Mouse (Mus musculus) stomach, postnatal 0 days (tissue): Measurements from ENCODE around the gene Fitm2. TPM values are rescaled to one million over a fixed set of nuclear protein-coding genes. Genes with fewer than 3 reads are reported as not detected.
A peak's percentile ranks its signal among the peaks of the same experiment; 100 is the strongest.

Experiments
- ATAC-seq: fragments of 200-750 bp; cut with Nextera tagmentation; 2 replicates; pipeline ENCODE4 v1.8.0; 2017; ENCODE audit not compliant: low FRiP score, low TSS enrichment
- DNase-seq: peaks from one replicate; pipeline ENCODE4 v3.0.0-alpha.2; 2016; ENCODE audit warnings: low spot score
- H3K27ac ChIP-seq: fragments of 300-500 bp; sonication (generic); replicated peaks from 2 replicates; pipeline ENCODE4 v1.5.1; 2014; ENCODE audit warnings: mild to moderate bottlenecking, control low read depth
- H3K27me3 ChIP-seq: fragments of 300-500 bp; sonication (generic); 2 replicates; pipeline ENCODE4 v1.6.1; 2014; ENCODE audit warnings: low read length; ENCODE audit not compliant: control insufficient read depth, insufficient read depth
- H3K36me3 ChIP-seq: fragments of 300-500 bp; sonication (generic); 2 replicates; pipeline ENCODE4 v1.6.1; 2014; ENCODE audit warnings: low read length, mixed read lengths; ENCODE audit not compliant: control insufficient read depth, insufficient read depth
- H3K4me1 ChIP-seq: fragments of 300-500 bp; sonication (generic); replicated peaks from 2 replicates; pipeline ENCODE4 v1.6.1; 2014; ENCODE audit warnings: antibody characterized with exemption; ENCODE audit not compliant: control insufficient read depth, insufficient read depth
- H3K4me2 ChIP-seq: fragments of 300-500 bp; sonication (generic); replicated peaks from 2 replicates; pipeline ENCODE4 v1.6.1; 2014; ENCODE audit warnings: low read depth, mild to moderate bottlenecking, control low read depth, moderate library complexity
- H3K4me3 ChIP-seq: fragments of 300-500 bp; sonication (generic); 2 replicates; pipeline ENCODE4 v1.5.1; 2014; ENCODE audit warnings: low read depth, low read length, control low read depth
- H3K9ac ChIP-seq: fragments of 300-500 bp; sonication (generic); 2 replicates; pipeline ENCODE4 v1.6.1; 2014; ENCODE audit warnings: mild to moderate bottlenecking, low read length, control low read depth, mixed read lengths
- H3K9me3 ChIP-seq: fragments of 300-500 bp; sonication (generic); 2 replicates; pipeline ENCODE4 v1.6.1; 2016; ENCODE audit warnings: low read length; ENCODE audit not compliant: control insufficient read depth
- CTCF ChIP-seq: IDR thresholded peaks from 2 replicates; pipeline ENCODE4 v1.5.1; 2016; ENCODE audit warnings: antibody characterized with exemption, low read depth, mild to moderate bottlenecking, moderate library complexity
- EP300 ChIP-seq: optimal IDR thresholded peaks from 2 replicates; pipeline ENCODE3; 2016; ENCODE audit warnings: antibody characterized with exemption
- WGBS: fragments of 180-500 bp; shearing (Covaris S2); extraction: QIAGEN DNeasy Blood & Tissue Kit; methylation state at CpG from one replicate; pipeline ENCODE4 v1.1.7; 2014; 5-methylcytosine and 5-hydroxymethylcytosine counted together
- polyA plus RNA-seq: library from polyadenylated mRNA; unstranded; fragments of >200 nt; fragmentation: Nextera tagmentation; extraction: Ambion mirVana; gene quantifications from 2 replicates; pipeline ENCODE4 v1.2.1, GENCODE M21; 2015

The Fitm2 gene
- polyA plus RNA-seq, 1 experiment from 2014 or later, result 11.2 TPM

DNA sequence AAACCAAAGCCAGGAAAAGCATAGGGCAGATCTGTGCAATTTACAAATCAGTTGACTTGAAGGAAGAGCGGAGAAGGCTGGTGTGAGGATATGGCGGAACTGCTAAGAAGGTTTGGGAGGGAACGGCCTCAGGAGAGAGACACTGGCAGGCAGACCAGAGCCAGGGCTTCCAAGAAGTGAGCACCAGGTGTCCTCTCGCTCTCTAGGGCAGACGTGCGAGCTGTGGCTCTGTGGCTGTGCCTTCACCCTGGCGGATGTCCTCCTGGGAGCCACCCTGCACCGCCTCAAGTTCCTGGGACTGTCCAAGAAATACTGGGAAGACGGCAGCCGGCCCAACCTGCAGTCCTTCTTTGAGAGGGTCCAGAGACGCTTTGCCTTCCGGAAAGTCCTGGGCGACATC, 19.1 kb downstream of the Fitm2 start:
- H3K27ac ChIP-seq, result no peak overlapping the region
- H3K9me3 ChIP-seq, result no peaks in the 10 kb centered on the region
- TF ChIP-seq CTCF (no peak), EP300 (no peak)
- H3K36me3 ChIP-seq, result no peaks in the 10 kb centered on the region
- H3K27me3 ChIP-seq, result no peaks in the 10 kb centered on the region
- H3K4me1 ChIP-seq, result no peaks in the 10 kb centered on the region
- no peak overlapping the region for H3K4me2 ChIP-seq
- no peak overlapping the region for H3K4me3 ChIP-seq
- DNase-seq (no peak), ATAC-seq (no peak)
- WGBS, result 85% methylated on average over 12 of the region's 13 CpGs
- H3K9ac ChIP-seq, result no peak overlapping the region

- Histone ChIP-seq H3K9me3 (no peaks in the 10 kb centered on the region), H3K27me3 (no peaks in the 10 kb centered on the region), H3K27ac (no peak overlapping the region), H3K4me1 (no peaks in the 10 kb centered on the region), H3K4me3 (no peak overlapping the region), H3K9ac (no peak overlapping the region), H3K4me2 (no peak overlapping the region), H3K36me3 (no peaks in the 10 kb centered on the region)
- TF ChIP-seq EP300 (no peak), CTCF (peak; percentile 65)
- DNase-seq (no peak), ATAC-seq (no peak)
- WGBS, result 81% methylated on average over 6 of the region's 6 CpGs
These were observed 19.7 kb downstream of the Fitm2 start for GRCm38 (mm10) chr2:163452738-163453137.

DNA sequence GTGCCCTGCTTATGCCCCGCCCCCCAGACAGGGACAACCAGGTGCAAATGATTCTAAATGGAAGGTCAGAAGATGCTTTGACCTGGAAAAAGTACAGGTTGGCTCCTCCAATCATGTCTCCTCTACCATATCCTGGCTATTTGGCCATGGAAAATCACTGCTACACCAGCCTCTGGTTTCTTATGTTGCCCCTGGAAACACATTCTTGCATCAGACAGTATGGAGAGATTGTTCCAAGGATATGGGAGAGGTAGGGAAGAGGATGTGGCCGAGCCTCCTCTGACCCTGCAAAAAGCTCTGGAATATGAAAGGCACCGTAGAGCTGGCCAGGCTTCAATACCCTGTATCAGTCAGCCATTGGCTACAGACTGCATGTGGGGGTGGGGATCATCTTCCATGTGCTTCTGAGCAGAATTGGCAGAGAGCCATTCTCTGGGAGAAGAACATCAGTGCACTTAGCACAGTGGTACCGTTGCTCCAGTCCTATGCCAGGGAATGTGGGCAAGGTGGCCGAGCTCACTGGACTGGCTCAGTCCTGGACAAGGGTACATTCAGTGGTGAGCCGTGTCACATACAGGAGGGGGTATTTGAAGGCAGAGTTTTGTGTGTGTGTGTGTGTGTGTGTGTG, 21.6 kb downstream of the Fitm2 start:
- Histone ChIP-seq H3K36me3 (no peaks in the 10 kb centered on the region), H3K9me3 (no peaks in the 10 kb centered on the region), H3K9ac (no peak overlapping the region), H3K4me2 (no peak overlapping the region), H3K4me1 (no peaks in the 10 kb centered on the region), H3K27ac (no peak overlapping the region), H3K4me3 (no peak overlapping the region), H3K27me3 (no peaks in the 10 kb centered on the region)
- peak; percentile 45; the same call in 1 of the 2 replicates for ATAC-seq
- no peak for DNase-seq
- no peak for TF ChIP-seq EP300
- no peak for TF ChIP-seq CTCF
- 52% methylated on average over 6 of the region's 6 CpGs for whole genome bisulfite sequencing

- ATAC-seq (no peak), DNase-seq (no peak)
- H3K9me3 ChIP-seq, result no peaks in the 10 kb centered on the region
- TF ChIP-seq CTCF, result no peak
- TF ChIP-seq EP300, result no peak
- no peak overlapping the region for H3K4me3 ChIP-seq
- no peak overlapping the region for H3K4me2 ChIP-seq
- WGBS, result 55% methylated on average over 3 of the region's 3 CpGs
- no peaks in the 10 kb centered on the region for H3K4me1 ChIP-seq
- no peak overlapping the region for H3K9ac ChIP-seq
- H3K27ac ChIP-seq, result no peak overlapping the region
- no peaks in the 10 kb centered on the region for H3K36me3 ChIP-seq
- H3K27me3 ChIP-seq, result no peaks in the 10 kb centered on the region
These were observed 23.2 kb downstream of the Fitm2 start for GRCm38 (mm10) chr2:163449276-163449675.

- 78% methylated on average over 12 of the region's 12 CpGs for WGBS
These were observed 25.1 kb downstream of the Fitm2 start for GRCm38 (mm10) chr2:163447375-163447774.

DNA sequence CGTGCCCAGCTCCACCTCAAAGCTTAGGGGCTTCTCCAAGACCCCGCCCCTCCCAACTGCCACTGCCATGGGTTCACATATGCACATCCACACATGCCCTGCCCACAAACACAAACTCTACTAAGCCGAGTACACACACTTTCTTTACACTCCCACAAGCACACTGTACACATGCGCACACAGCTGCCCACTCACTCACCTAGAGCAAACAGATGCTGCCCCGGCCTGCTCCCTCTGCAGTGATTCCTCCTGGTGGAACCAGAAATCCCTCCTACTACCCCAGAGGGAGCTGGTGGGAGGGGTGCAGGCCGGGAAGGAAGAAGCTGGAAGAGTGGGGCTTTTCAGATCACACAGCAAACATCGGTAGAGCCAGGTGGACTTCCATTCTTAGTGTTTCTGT, 28.4 kb downstream of the Fitm2 start:
- H3K9ac ChIP-seq, result no peak overlapping the region
- no peaks in the 10 kb centered on the region for H3K36me3 ChIP-seq
- WGBS, result 36% methylated on average over 7 of the region's 7 CpGs
- H3K4me2 ChIP-seq, result no peak overlapping the region
- H3K4me3 ChIP-seq, result no peak overlapping the region
- TF ChIP-seq CTCF (no peak), EP300 (no peak)
- DNase-seq (peak; percentile 32), ATAC-seq (peak; percentile 54; the same call in 1 of the 2 replicates)
- no peaks in the 10 kb centered on the region for H3K9me3 ChIP-seq
- no peak overlapping the region for H3K27ac ChIP-seq
- H3K4me1 ChIP-seq, result no peaks in the 10 kb centered on the region
- no peaks in the 10 kb centered on the region for H3K27me3 ChIP-seq

More at GRCm38 (mm10) chr2:163447375-163447774, 25.1 kb downstream of the Fitm2 start:
- no peaks in the 10 kb centered on the region for H3K9me3 ChIP-seq
- no peak overlapping the region for H3K9ac ChIP-seq
- DNase-seq (no peak), ATAC-seq (no peak)
- no peak overlapping the region for H3K27ac ChIP-seq
- no peaks in the 10 kb centered on the region for H3K36me3 ChIP-seq
- no peak overlapping the region for H3K4me2 ChIP-seq
- no peak overlapping the region for H3K4me3 ChIP-seq
- TF ChIP-seq EP300, result no peak
- no peaks in the 10 kb centered on the region for H3K27me3 ChIP-seq
- H3K4me1 ChIP-seq, result no peaks in the 10 kb centered on the region
